Mouse (Mus musculus) megakaryocyte, adult 5-6 weeks (primary cell): ENCODE data around the gene Golim4. TPM values are rescaled to one million over a fixed set of nuclear protein-coding genes. Genes with fewer than 3 reads are reported as not detected.
"Not testable (repeated sequence)": the region's sequence is repeated elsewhere in the genome, so short reads cannot be mapped to it uniquely, and the experiment has no call there.

Source experiments
- ATAC-seq: 2 replicates; pipeline ENCODE4 v1.8.0; 2016; ENCODE audit warnings: mild to moderate bottlenecking, inconsistent platforms; ENCODE audit not compliant: poor library complexity, severe bottlenecking
- total RNA-seq, 2 experiments: library from RNA; stranded (forward) in 1 of 2; stranded (reverse) in 1 of 2; fragments of 153-499, 151-499 nt in 1 of 2; fragments of 221-1000, 200-1000 nt in 1 of 2; gene quantifications; 2 replicates each; pipeline versions ENCODE4 v1.2.3 to v1.2.4; 2015 to 2017

The Golim4 gene
- total RNA-seq (2015) (44.6 and 53.5 TPM in 2 replicates), total RNA-seq (2017) (39.0 and 56.4 TPM in 2 replicates)

GRCm38 (mm10) chr3:75956551-75957302, at the start of gene Golim4:
Gene Golim4 (minus strand): TSS chr3:75956949.
- ATAC-seq, result peak; percentile 89

- peak; percentile 76 for ATAC-seq
Measured at GRCm38 (mm10) chr3:76005621-76006020, 48.9 kb upstream of the Golim4 start.

GRCm38 (mm10) chr3:76001156-76001555, 44.4 kb upstream of the Golim4 start:
- peak; percentile 83 for ATAC-seq

- ATAC-seq, result no peak
Measured at GRCm38 (mm10) chr3:76000481-76000880, 43.7 kb upstream of the Golim4 start.

- peak; percentile 84 for ATAC-seq
Measured at GRCm38 (mm10) chr3:75981031-75981750, 24.4 kb upstream of the Golim4 start.

- not testable (repeated sequence) for ATAC-seq
Measured at GRCm38 (mm10) chr3:75962784-75963772, 6.3 kb upstream of the Golim4 start.

GRCm38 (mm10) chr3:75955661-75956491, 873 bp downstream of the Golim4 start:
- ATAC-seq, result peak; percentile 53

GRCm38 (mm10) chr3:75954185-75954584, 2.6 kb downstream of the Golim4 start:
- peak; percentile 6; the same call in 1 of the 2 replicates for ATAC-seq

- ATAC-seq, result no peak
Measured at GRCm38 (mm10) chr3:75952328-75953060, 4.3 kb downstream of the Golim4 start.

- no peak for ATAC-seq
Measured at GRCm38 (mm10) chr3:75950897-75951296, 5.9 kb downstream of the Golim4 start.

- ATAC-seq, result no peak
Measured at GRCm38 (mm10) chr3:75949358-75949757, 7.4 kb downstream of the Golim4 start.

- ATAC-seq, result no peak
Measured at GRCm38 (mm10) chr3:75948541-75949095, 8.1 kb downstream of the Golim4 start.

- no peak for ATAC-seq
Measured at GRCm38 (mm10) chr3:75948003-75948402, 8.7 kb downstream of the Golim4 start.

GRCm38 (mm10) chr3:75942303-75943060, 14.3 kb downstream of the Golim4 start:
- peak; percentile 49 for ATAC-seq

GRCm38 (mm10) chr3:75941864-75942263, 14.9 kb downstream of the Golim4 start:
- ATAC-seq, result no peak

- ATAC-seq, result no peak
Measured at GRCm38 (mm10) chr3:75936152-75936551, 20.6 kb downstream of the Golim4 start.

- no peak for ATAC-seq
Measured at GRCm38 (mm10) chr3:75930659-75931225, 26.0 kb downstream of the Golim4 start.
